Mouse (Mus musculus) ES-Bruce4 (cell line): Measurements from ENCODE around the gene Setd5. TPM values are rescaled to one million over a fixed set of nuclear protein-coding genes. Genes with fewer than 3 reads are reported as not detected.
A peak's percentile ranks its signal among the peaks of the same experiment; 100 is the strongest.

Source experiments
- H3K27ac ChIP-seq: 2 replicates; pipeline ENCODE4 v1.5.1; 2012; ENCODE audit warnings: low read length, inconsistent platforms; ENCODE audit not compliant: insufficient read depth
- H3K27me3 ChIP-seq: 2 replicates; pipeline ENCODE4 v1.6.1; 2012; ENCODE audit warnings: mild to moderate bottlenecking, low read length, inconsistent platforms; ENCODE audit not compliant: control insufficient read depth, poor library complexity, insufficient read depth, severe bottlenecking
- H3K36me3 ChIP-seq: 2 replicates; pipeline ENCODE4 v1.6.1; 2012; ENCODE audit warnings: inconsistent platforms, mild to moderate bottlenecking, low read length, moderate library complexity; ENCODE audit not compliant: control insufficient read depth, poor library complexity, insufficient read depth, severe bottlenecking
- H3K4me1 ChIP-seq: one replicate; pipeline ENCODE4 v1.8.1; 2011; ENCODE audit warnings: low read length; ENCODE audit not compliant: control insufficient read depth, insufficient read depth
- H3K4me3 ChIP-seq: 2 replicates; pipeline ENCODE4 v1.5.1; 2011; ENCODE audit warnings: low read depth, mild to moderate bottlenecking, low read length
- H3K9ac ChIP-seq: 2 replicates; pipeline ENCODE4 v1.6.1; 2012; ENCODE audit warnings: low read depth, mild to moderate bottlenecking, inconsistent platforms; ENCODE audit not compliant: poor library complexity, severe bottlenecking
- H3K9me3 ChIP-seq: replicated peaks from 2 replicates; pipeline ENCODE4 v1.6.1; 2012; ENCODE audit warnings: mild to moderate bottlenecking, low read length, inconsistent platforms; ENCODE audit not compliant: control insufficient read depth, poor library complexity, insufficient read depth, severe bottlenecking
- CTCF ChIP-seq: IDR thresholded peaks from one replicate; pipeline ENCODE4 v1.8.1; 2011; ENCODE audit warnings: low read depth, low read length
- EP300 ChIP-seq: IDR thresholded peaks from 2 replicates; pipeline ENCODE4 v1.6.1; 2011; ENCODE audit warnings: low read depth, low read length; ENCODE audit not compliant: insufficient read depth
- POLR2A ChIP-seq: IDR thresholded peaks from one replicate; pipeline ENCODE4 v1.8.1; 2011; ENCODE audit warnings: low read length; ENCODE audit not compliant: insufficient read depth
- polyA plus RNA-seq: library from polyadenylated mRNA; stranded (reverse); fragments of >200 nt; gene quantifications from 2 replicates; pipeline ENCODE4 v1.2.4, GENCODE M21; 2011; ENCODE audit warnings: low read depth; ENCODE audit not compliant: missing spikeins, insufficient read depth, insufficient read length

The Setd5 gene
- polyA plus RNA-seq = 228 and 233 TPM in 2 replicates

- no peaks in the 10 kb centered on the region for H3K4me1 ChIP-seq
- peak within 1 kb of the TSS; percentile 96 for H3K9ac ChIP-seq
- TF ChIP-seq POLR2A (peak; percentile 95), CTCF (no peak), EP300 (0 out of 2 replicates have a peak, but pooled peaks have one; percentile 8)
- H3K27ac ChIP-seq = peak within 1 kb of the TSS; percentile 99
- H3K9me3 ChIP-seq = no peaks in the 10 kb centered on the region
- H3K4me3 ChIP-seq = peak within 1 kb of the TSS; percentile 100
- 0 out of 2 replicates have a peak, but pooled peaks cover 3% of the 10 kb centered on the region for H3K36me3 ChIP-seq
- H3K27me3 ChIP-seq = no peaks in the 10 kb centered on the region
Measured at GRCm38 (mm10) chr6:113076686-113077516, at the start of gene Setd5. Gene Setd5, plus strand, starts transcription at chr6:113077365.

DNA sequence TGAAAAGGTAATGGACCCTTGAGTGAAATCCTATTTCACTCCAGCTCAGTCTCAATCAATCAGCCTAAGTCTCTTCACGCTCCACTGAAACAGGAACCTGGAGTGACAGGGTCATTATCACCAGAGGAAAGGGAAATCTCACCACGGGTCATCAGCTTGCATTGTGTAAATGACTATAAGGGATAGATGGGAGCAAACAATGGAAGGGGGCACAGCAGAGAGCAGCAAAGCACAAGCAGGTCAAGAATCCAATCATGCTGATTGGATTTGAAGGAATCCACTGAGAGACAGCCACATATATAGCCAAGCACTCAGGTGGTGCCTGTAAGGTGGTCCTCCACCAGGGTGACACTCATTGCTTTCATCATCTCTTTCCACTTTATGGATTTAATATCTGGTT is 49.7 kb upstream of the Setd5 start:
- no peak overlapping the region for H3K9ac ChIP-seq
- no peaks in the 10 kb centered on the region for H3K4me1 ChIP-seq
- no peaks in the 10 kb centered on the region for H3K36me3 ChIP-seq
- no peak overlapping the region for H3K27ac ChIP-seq
- TF ChIP-seq POLR2A = no peak
- no peak for TF ChIP-seq CTCF
- TF ChIP-seq EP300 = no peak
- no peaks in the 10 kb centered on the region for H3K27me3 ChIP-seq
- H3K9me3 ChIP-seq = no peaks in the 10 kb centered on the region
- no peak overlapping the region for H3K4me3 ChIP-seq

- Histone ChIP-seq H3K27ac (no peak overlapping the region), H3K9me3 (no peaks in the 10 kb centered on the region)
Measured at GRCm38 (mm10) chr6:113029006-113029405, 48.2 kb upstream of the Setd5 start.

GRCm38 (mm10) chr6:113030553-113030952 is 46.6 kb upstream of the Setd5 start:
- no peaks in the 10 kb centered on the region for H3K9me3 ChIP-seq
- H3K9ac ChIP-seq = no peak overlapping the region
- TF ChIP-seq EP300 = no peak
- TF ChIP-seq CTCF = no peak
- no peak for TF ChIP-seq POLR2A
- H3K36me3 ChIP-seq = no peaks in the 10 kb centered on the region
- no peak overlapping the region for H3K27ac ChIP-seq
- no peak overlapping the region for H3K4me3 ChIP-seq
- no peaks in the 10 kb centered on the region for H3K4me1 ChIP-seq
- no peaks in the 10 kb centered on the region for H3K27me3 ChIP-seq

More at GRCm38 (mm10) chr6:113029006-113029405, 48.2 kb upstream of the Setd5 start:
- H3K4me3 ChIP-seq = no peak overlapping the region
- H3K4me1 ChIP-seq = no peaks in the 10 kb centered on the region
- H3K36me3 ChIP-seq = no peaks in the 10 kb centered on the region
- H3K27me3 ChIP-seq = no peaks in the 10 kb centered on the region
- no peak for TF ChIP-seq POLR2A
- TF ChIP-seq EP300 = no peak
- TF ChIP-seq CTCF = no peak
- H3K9ac ChIP-seq = no peak overlapping the region

- TF ChIP-seq POLR2A (no peak), CTCF (no peak), EP300 (no peak)
Measured at GRCm38 (mm10) chr6:113030970-113031660, 46.0 kb upstream of the Setd5 start.

More at GRCm38 (mm10) chr6:113030970-113031660, 46.0 kb upstream of the Setd5 start:
- H3K27me3 ChIP-seq = no peaks in the 10 kb centered on the region
- no peak overlapping the region for H3K4me3 ChIP-seq
- no peaks in the 10 kb centered on the region for H3K36me3 ChIP-seq
- no peaks in the 10 kb centered on the region for H3K9me3 ChIP-seq
- H3K4me1 ChIP-seq = no peaks in the 10 kb centered on the region
- H3K27ac ChIP-seq = no peak overlapping the region
- H3K9ac ChIP-seq = no peak overlapping the region
